Mouse (Mus musculus): ENCODE measurements around the gene Ppfia1. TPM values are rescaled to one million over a fixed set of nuclear protein-coding genes. Genes with fewer than 3 reads are reported as not detected.

The Ppfia1 gene
- polyA plus RNA-seq, 1 experiment from 2014 or later = 27.6 TPM

DNA sequence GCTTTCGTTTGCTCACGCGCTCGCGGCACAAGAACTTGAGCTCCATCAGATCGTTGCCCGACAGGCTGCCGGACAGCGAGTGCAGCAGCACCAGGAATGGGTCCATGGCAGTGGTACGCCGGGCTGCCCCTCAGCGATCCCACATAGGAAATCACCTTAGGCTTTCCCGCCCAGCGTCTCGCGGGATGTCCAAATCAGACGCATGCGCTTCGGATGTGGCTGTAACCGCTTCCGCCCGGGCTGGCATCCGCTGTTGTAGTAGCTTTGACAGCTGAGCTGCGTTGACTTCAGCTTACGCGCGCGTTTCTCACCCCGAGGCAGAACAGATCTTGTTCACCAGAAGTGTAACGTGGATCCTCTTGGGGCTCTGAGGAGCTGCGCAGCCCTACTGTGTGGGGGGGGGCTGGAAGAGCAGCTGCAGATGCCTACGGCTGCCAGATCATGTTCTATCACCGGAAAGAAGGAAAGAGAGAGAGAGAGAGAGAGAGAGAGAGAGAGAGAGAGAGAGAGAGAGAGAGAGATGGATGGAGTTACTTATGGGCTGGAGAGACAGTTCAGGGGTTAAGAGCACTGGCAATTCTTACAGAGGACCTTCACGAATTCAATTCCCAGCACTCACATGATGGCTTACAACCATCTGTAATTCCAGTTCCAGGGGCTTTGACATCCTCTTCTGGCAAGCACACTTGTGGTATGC is 28.9 kb upstream of the Ppfia1 start, which contains the start of gene Fadd:
TSS of gene Fadd (minus strand) at position 180 of the 697 bp plus-strand sequence.
- Histone ChIP-seq H3K36me3 (ENCODE audit: insufficient read depth, low read length) (peaks cover 11% of the 10 kb centered on the region; the same call in 1 of the 2 replicates), H3K27ac (peak within 1 kb of the TSS; percentile 94), H3K27me3 (ENCODE audit: insufficient read depth, low read length) (no peaks in the 10 kb centered on the region), H3K9ac (ENCODE audit: low read depth, low read length) (peak within 1 kb of the TSS; percentile 63), H3K9me3 (replicated peaks; ENCODE audit: low read length) (no peaks in the 10 kb centered on the region), H3K4me2 (ENCODE audit: low read length) (peak within 1 kb of the TSS; percentile 84), H3K4me3 (replicated peaks; ENCODE audit: low read depth, low read length) (peak within 1 kb of the TSS; percentile 68), H3K4me1 (replicated peaks; ENCODE audit: insufficient read depth, low read length) (peaks cover 12% of the 10 kb centered on the region; the same call in 1 of the 2 replicates)
- peak; percentile 76 for ATAC-seq (replicated peaks; ENCODE audit: low FRiP score, low read depth)
- WGBS = 1% methylated on average over 34 of the region's 34 CpGs
- no peak for TF ChIP-seq CTCF (IDR thresholded peaks at IDR 0.05; ENCODE audit: low read depth)
- peak; percentile 97 for DNase-seq (ENCODE audit: low spot score)

DNA sequence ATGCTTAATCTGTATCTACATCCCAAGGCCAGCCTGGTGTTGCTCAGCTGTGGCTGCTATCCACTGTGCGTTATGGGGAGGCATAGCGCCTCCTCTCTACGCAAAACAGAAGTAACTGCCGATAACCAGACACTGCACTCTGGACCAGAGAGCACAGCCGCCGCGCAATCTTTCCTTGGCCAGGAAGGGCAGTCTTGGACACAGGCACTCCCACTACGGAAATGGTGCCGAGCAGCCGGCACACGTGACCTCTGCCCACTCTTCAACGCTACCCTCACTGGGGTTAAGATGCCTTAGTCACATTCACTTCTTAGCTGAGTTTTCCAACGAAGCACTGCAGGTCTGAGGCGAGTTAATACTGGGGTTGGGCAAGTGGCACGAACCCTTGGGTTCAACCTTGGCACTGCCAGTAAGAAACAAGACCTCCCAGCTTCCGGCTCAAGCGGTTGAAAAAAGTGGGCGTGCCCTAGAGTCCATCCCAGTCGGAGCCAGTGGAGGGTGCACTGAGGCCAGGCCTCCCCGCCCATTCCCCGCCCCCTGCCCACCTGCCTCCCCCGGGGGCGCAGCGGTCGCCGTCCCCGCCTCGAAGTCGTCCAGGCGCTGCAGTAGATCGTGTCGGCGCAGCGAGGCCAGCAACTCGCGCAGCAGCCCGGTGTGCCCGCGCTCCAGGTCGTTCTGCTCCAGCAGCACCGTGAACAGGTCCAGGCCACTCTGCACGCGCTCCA is 28.2 kb upstream of the Ppfia1 start:
- WGBS = 1% methylated on average over 43 of the region's 43 CpGs
- ATAC-seq (replicated peaks; ENCODE audit: low FRiP score, low read depth) = peak; percentile 87
- peaks cover 12% of the 10 kb centered on the region; the same call in 1 of the 2 replicates for H3K4me1 ChIP-seq (replicated peaks; ENCODE audit: insufficient read depth, low read length)
- H3K27ac ChIP-seq = peak overlapping the region; percentile 94
- TF ChIP-seq CTCF (IDR thresholded peaks at IDR 0.05; ENCODE audit: low read depth) = peak; percentile 82
- H3K4me3 ChIP-seq (replicated peaks; ENCODE audit: low read depth, low read length) = peak overlapping the region; percentile 68
- peak; percentile 95 for DNase-seq (ENCODE audit: low spot score)
- H3K9me3 ChIP-seq (replicated peaks; ENCODE audit: low read length) = no peaks in the 10 kb centered on the region
- H3K9ac ChIP-seq (ENCODE audit: low read depth, low read length) = peak overlapping the region; percentile 63
- peak overlapping the region; percentile 84 for H3K4me2 ChIP-seq (ENCODE audit: low read length)
- no peaks in the 10 kb centered on the region for H3K27me3 ChIP-seq (ENCODE audit: insufficient read depth, low read length)
- peaks cover 11% of the 10 kb centered on the region; the same call in 1 of the 2 replicates for H3K36me3 ChIP-seq (ENCODE audit: insufficient read depth, low read length)

DNA sequence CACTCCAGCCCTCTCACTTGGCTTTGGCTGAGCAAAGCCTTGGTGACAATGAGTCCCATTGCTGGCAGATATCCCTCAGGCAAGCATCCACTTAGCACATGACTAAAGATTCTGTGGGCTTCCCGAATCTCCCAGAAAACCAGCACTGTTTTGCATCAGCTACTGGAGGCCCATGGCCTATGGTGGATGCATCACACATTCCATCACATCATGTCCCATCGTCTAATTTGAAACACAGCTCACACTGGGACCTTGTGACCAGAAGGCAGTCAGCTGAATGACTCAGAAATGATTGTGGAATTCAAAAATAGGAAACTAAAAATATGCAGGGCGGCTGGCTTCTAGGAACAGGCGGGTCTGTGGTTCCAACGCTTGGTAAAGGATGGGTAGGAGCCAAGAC is 24.3 kb upstream of the Ppfia1 start:
- Histone ChIP-seq H3K4me2 (ENCODE audit: low read length) (no peak overlapping the region), H3K9ac (ENCODE audit: low read depth, low read length) (no peak overlapping the region), H3K4me3 (replicated peaks; ENCODE audit: low read depth, low read length) (no peak overlapping the region), H3K27ac (no peak overlapping the region), H3K36me3 (ENCODE audit: insufficient read depth, low read length) (peaks cover 11% of the 10 kb centered on the region; the same call in 1 of the 2 replicates), H3K27me3 (ENCODE audit: insufficient read depth, low read length) (no peaks in the 10 kb centered on the region), H3K9me3 (replicated peaks; ENCODE audit: low read length) (no peaks in the 10 kb centered on the region), H3K4me1 (replicated peaks; ENCODE audit: insufficient read depth, low read length) (peaks cover 8% of the 10 kb centered on the region; the same call in 1 of the 2 replicates)
- TF ChIP-seq CTCF (IDR thresholded peaks at IDR 0.05; ENCODE audit: low read depth) = no peak
- DNase-seq (ENCODE audit: low spot score) (no peak), ATAC-seq (replicated peaks; ENCODE audit: low FRiP score, low read depth) (no peak)
- 89% methylated on average over 5 of the region's 5 CpGs for WGBS

DNA sequence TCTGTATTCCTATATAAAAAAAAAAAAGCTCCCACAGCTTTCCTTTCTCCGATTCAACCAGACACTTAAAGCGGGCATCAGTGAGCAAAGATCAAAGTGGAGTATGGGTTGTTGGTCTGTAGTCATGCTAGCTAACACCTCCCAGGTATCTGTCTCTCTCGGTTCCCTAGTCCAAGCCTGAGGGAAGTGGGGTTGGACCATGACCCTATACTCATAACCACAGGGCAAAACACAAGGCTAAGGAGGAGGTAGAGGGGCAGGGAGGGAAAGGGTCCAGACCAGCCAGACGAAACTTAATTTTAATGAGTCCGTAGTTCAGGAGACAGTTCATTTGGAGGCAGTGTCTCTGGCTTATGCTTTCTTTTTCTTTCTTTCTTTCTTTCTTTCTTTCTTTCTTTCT is 18.7 kb upstream of the Ppfia1 start:
- H3K4me3 ChIP-seq (replicated peaks; ENCODE audit: low read depth, low read length) = no peak overlapping the region

DNA sequence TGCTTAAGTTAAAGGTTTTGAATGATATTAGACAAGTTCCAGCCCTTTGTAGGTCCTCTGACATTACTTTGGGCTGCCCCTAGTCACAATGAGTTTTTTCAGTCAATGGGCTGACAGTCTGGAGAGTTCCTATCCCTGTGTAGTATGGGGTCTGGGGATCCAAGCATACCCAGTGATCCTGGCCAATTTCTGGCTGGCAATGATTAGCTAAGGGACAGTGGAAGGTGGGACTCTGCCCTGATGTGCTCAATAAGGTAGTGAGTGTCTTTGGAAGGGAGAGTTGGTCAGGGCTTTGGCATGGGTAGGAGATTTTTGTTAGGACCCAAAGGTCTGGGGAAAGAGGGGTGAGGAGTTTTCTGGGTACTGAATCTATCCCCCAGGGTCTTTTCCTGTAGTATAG is 18.1 kb upstream of the Ppfia1 start:
- Histone ChIP-seq H3K4me2 (ENCODE audit: low read length) (no peak overlapping the region), H3K27ac (peak overlapping the region; percentile 19; the same call in 1 of the 2 replicates), H3K36me3 (ENCODE audit: insufficient read depth, low read length) (no peaks in the 10 kb centered on the region), H3K4me1 (replicated peaks; ENCODE audit: insufficient read depth, low read length) (no peaks in the 10 kb centered on the region), H3K9ac (ENCODE audit: low read depth, low read length) (no peak overlapping the region), H3K4me3 (replicated peaks; ENCODE audit: low read depth, low read length) (no peak overlapping the region), H3K27me3 (ENCODE audit: insufficient read depth, low read length) (no peaks in the 10 kb centered on the region), H3K9me3 (replicated peaks; ENCODE audit: low read length) (no peaks in the 10 kb centered on the region)
- TF ChIP-seq CTCF (IDR thresholded peaks at IDR 0.05; ENCODE audit: low read depth) = no peak
- DNase-seq (ENCODE audit: low spot score) (no peak), ATAC-seq (replicated peaks; ENCODE audit: low FRiP score, low read depth) (peak; percentile 72)

More for the DNA sequence above, 18.7 kb upstream of the Ppfia1 start:
- 0 out of 2 replicates have a peak overlapping the region, but pooled peaks have one; percentile 19 for H3K27ac ChIP-seq
- no peak overlapping the region for H3K4me2 ChIP-seq (ENCODE audit: low read length)
- H3K36me3 ChIP-seq (ENCODE audit: insufficient read depth, low read length) = no peaks in the 10 kb centered on the region
- no peak overlapping the region for H3K9ac ChIP-seq (ENCODE audit: low read depth, low read length)
- no peaks in the 10 kb centered on the region for H3K4me1 ChIP-seq (replicated peaks; ENCODE audit: insufficient read depth, low read length)
- 59% methylated on average over 5 of the region's 5 CpGs for WGBS
- no peaks in the 10 kb centered on the region for H3K27me3 ChIP-seq (ENCODE audit: insufficient read depth, low read length)
- no peaks in the 10 kb centered on the region for H3K9me3 ChIP-seq (replicated peaks; ENCODE audit: low read length)
- ATAC-seq (replicated peaks; ENCODE audit: low FRiP score, low read depth) (peak; percentile 85), DNase-seq (ENCODE audit: low spot score) (no peak)
- TF ChIP-seq CTCF (IDR thresholded peaks at IDR 0.05; ENCODE audit: low read depth) = no peak

DNA sequence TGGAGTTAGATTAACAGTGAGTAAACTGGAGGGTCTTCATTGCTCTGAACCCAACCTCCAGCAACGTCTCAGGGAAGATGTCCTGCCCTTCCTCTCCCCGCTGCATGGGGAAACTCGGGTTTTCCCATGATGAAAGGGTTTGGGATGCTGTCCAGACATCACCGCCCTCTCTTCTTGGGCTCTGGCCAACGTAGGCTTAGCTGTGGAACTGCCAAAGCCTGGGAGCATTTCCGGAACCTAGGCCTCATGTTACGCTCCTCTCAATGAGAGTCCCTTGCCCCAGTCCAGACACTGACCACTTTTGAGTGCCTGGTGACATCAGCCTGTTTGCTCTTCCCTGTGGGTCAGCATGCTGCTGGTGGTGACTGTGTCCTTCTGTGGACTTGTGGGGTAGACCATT is 15.9 kb upstream of the Ppfia1 start:
- DNase-seq (ENCODE audit: low spot score) = peak; percentile 47
- H3K27ac ChIP-seq = no peak overlapping the region

More for the DNA sequence above, 15.9 kb upstream of the Ppfia1 start:
- H3K9me3 ChIP-seq (replicated peaks; ENCODE audit: low read length) = no peaks in the 10 kb centered on the region
- no peaks in the 10 kb centered on the region for H3K36me3 ChIP-seq (ENCODE audit: insufficient read depth, low read length)
- H3K27me3 ChIP-seq (ENCODE audit: insufficient read depth, low read length) = no peaks in the 10 kb centered on the region
- no peak overlapping the region for H3K4me2 ChIP-seq (ENCODE audit: low read length)
- H3K9ac ChIP-seq (ENCODE audit: low read depth, low read length) = no peak overlapping the region
- no peaks in the 10 kb centered on the region for H3K4me1 ChIP-seq (replicated peaks; ENCODE audit: insufficient read depth, low read length)
- no peak overlapping the region for H3K4me3 ChIP-seq (replicated peaks; ENCODE audit: low read depth, low read length)
- no peak for TF ChIP-seq CTCF (IDR thresholded peaks at IDR 0.05; ENCODE audit: low read depth)
- WGBS = 58% methylated on average over 7 of the region's 7 CpGs
- no peak for ATAC-seq (replicated peaks; ENCODE audit: low FRiP score, low read depth)

All from kidney, postnatal 0 days (tissue).